Mouse (Mus musculus) neural tube, embryonic 10.5 days (tissue): Measurements from ENCODE around the gene Plpp1.

ENCODE experiments used
- DNase-seq: peaks from one replicate; pipeline ENCODE4 v3.0.0-alpha.2; 2017; ENCODE audit warnings: low spot score; ENCODE audit errors: extremely low spot score

Gene Plpp1

GRCm38 (mm10) chr13:112800597-112801380 lies at the start of gene Plpp1:
TSS of gene Plpp1 (plus strand) at chr13:112800792.
- peak; percentile 93 for DNase-seq

GRCm38 (mm10) chr13:112751454-112752308 lies 48.9 kb upstream of the Plpp1 start:
- peak; percentile 52 for DNase-seq

GRCm38 (mm10) chr13:112752309-112752975 lies 48.1 kb upstream of the Plpp1 start:
- DNase-seq = no peak

- DNase-seq = no peak
Measured at GRCm38 (mm10) chr13:112753522-112753921, 47.1 kb upstream of the Plpp1 start.

GRCm38 (mm10) chr13:112754871-112755270 lies 45.7 kb upstream of the Plpp1 start:
- DNase-seq = peak; percentile 26

- DNase-seq = peak; percentile 27
Measured at GRCm38 (mm10) chr13:112755507-112756010, 45.0 kb upstream of the Plpp1 start.

GRCm38 (mm10) chr13:112757395-112757794 lies 43.2 kb upstream of the Plpp1 start:
- DNase-seq = no peak

- no peak for DNase-seq
Measured at GRCm38 (mm10) chr13:112758546-112759090, 42.0 kb upstream of the Plpp1 start.

- no peak for DNase-seq
Measured at GRCm38 (mm10) chr13:112759364-112759763, 41.2 kb upstream of the Plpp1 start.

- no peak for DNase-seq
Measured at GRCm38 (mm10) chr13:112759777-112760537, 40.6 kb upstream of the Plpp1 start.

- DNase-seq = no peak
Measured at GRCm38 (mm10) chr13:112760538-112760881, 40.1 kb upstream of the Plpp1 start.

- no peak for DNase-seq
Measured at GRCm38 (mm10) chr13:112761787-112762186, 38.8 kb upstream of the Plpp1 start.

GRCm38 (mm10) chr13:112762548-112762947 lies 38.0 kb upstream of the Plpp1 start:
- DNase-seq = no peak

GRCm38 (mm10) chr13:112763531-112764091 lies 37.0 kb upstream of the Plpp1 start:
- no peak for DNase-seq

- no peak for DNase-seq
Measured at GRCm38 (mm10) chr13:112764556-112764955, 36.0 kb upstream of the Plpp1 start.

- DNase-seq = no peak
Measured at GRCm38 (mm10) chr13:112765654-112766053, 34.9 kb upstream of the Plpp1 start.

- peak; percentile 26 for DNase-seq
Measured at GRCm38 (mm10) chr13:112770528-112771328, 29.9 kb upstream of the Plpp1 start.

- DNase-seq = no peak
Measured at GRCm38 (mm10) chr13:112771447-112772208, 29.0 kb upstream of the Plpp1 start.

- no peak for DNase-seq
Measured at GRCm38 (mm10) chr13:112772252-112772651, 28.3 kb upstream of the Plpp1 start.
